Mouse (Mus musculus): ENCODE measurements around the gene Bcdin3d. TPM values are rescaled to one million over a fixed set of nuclear protein-coding genes. Genes with fewer than 3 reads are reported as not detected.
"Not testable (repeated sequence)": the region's sequence is repeated elsewhere in the genome, so short reads cannot be mapped to it uniquely, and the experiment has no call there.

The Bcdin3d gene
- total RNA-seq, 4 experiments from 2014 or later = 5.2 to 8.1 (median 7.1) TPM

DNA sequence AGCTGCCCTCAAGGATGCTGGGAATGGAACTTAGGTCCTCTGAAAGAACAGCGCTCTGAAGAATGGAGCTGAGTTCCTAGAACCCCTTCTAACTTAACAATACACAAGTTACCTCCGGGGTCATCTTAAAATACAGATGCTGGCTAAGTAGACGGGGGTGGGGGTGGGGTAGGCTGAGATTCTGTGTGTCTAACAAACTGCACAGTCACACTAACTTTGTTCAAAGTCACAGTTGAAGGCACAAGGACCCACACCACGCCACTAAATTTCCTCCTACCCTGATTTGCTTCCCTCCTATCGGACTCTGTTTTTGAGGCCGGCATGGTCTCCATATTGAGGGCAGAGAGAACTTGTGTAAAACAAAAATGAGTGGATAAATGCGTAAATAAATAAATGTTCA lies 1.6 kb downstream of the Bcdin3d start:
- DNase-seq = no peak

DNA sequence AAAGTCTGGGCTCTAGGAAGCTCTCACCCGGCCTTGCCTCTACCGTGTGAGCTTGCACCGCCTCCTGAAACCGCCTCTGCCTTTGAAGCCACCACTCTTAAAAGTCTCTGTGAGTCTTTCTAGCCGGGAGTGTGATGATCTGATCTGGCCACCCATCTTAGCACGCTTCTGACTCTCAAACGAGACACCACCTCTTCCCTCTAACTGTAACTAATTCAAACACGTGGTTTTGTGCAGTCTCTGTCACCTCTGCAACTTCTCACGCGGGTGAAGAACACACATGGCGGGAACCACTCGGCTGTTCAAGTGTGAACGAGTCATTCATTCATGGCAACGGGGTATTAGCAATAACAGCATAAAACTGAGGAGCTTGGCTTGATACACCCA lies 2.9 kb downstream of the Bcdin3d start:
- DNase-seq = no peak

DNA sequence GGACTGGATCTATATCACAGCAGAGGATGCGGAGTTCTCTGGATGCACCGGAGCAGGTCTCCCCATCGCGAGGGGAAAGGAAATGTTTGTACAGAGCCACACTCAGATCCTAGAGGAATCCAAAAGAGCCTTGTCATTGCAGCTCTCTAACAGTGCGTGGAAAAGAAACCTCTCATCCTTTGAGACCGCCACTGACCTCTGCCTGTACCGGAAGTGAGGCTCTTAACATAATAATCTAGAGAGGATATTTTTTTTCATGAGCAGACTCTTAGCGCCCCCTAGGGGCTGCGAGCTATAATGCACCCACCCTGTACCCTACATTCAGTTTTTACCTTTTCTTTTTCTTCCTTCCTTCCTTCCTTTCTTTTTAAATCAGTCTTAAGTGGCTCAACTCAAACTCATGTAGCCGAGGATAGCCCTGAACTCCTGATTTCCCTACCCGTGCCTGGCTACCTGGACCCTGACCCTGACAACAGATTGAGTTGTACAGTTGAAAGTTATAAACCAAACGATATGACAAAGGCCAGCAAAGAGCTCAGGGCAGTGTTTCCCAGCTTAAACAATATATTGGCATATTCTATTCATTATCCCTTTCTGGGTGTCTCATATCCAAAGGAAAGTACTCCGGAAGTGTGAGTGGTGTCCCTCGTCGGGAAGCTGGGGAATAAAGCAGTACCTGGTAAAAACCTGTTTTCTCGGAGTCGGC lies 3.4 kb downstream of the Bcdin3d start:
- DNase-seq = no peak

DNA sequence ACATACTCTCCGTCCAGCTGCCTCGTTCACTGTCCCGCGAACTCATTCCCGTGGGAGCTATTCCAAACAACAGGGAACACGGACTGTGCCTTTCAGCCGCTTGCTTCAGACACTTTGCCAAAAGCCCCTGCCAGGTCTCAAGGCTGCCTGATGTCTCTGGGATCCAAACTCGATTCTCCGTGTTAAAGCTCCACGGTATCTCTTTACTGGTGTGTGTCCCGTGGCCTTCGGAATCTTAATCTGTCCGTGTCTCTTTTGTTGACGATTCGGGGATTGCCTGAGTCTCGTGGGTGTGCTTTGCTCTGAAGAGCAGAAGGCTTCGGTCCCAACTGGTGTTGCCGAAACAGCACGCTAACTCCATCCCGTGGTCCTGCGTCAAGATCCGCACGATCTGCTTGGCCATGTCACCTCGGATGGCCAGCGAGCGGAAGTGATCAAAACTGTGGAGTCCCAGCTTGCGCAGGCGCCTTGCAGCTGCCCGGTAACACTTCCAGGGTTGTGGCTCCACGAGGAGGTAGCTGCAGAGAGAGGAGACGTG lies 4.2 kb downstream of the Bcdin3d start:
- DNase-seq = no peak

DNA sequence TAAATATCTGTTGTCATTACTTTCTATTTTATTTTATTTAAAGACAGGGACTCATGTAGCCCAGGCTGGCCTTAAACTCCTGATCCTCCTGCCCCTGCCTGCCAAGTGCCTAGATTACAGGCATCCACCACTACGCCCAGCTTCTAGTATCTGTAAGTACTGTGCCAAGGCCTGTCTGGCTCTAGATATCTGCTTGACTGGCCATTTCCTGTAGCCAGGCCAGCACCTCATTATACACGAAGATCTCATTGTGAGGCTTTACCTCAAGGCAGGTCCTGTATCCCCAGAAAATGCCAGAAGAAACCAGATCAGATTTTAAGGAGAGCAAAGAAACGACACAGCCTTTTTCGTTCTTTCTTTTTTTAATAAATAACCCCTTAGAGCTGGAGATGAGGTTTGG lies 4.8 kb downstream of the Bcdin3d start:
- DNase-seq = no peak

DNA sequence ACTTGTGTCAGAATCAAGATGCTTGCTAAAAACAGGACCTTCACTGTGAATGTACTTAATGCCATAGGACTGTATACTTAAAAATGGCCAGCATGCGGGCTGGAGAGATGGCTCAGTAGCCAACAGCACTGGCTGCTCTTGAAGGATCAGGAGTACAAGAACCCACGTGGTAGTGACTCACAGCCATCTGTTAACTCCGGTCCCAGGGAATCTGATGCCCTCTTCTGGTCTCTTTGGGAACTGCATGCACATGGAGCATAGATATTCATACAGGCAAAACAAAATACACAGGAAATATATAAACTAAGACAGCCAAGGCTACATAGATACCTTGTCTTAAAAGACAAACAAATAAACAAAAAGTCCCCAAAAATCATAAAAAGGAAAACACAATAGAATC lies 5.5 kb downstream of the Bcdin3d start:
- DNase-seq = peak; percentile 79

DNA sequence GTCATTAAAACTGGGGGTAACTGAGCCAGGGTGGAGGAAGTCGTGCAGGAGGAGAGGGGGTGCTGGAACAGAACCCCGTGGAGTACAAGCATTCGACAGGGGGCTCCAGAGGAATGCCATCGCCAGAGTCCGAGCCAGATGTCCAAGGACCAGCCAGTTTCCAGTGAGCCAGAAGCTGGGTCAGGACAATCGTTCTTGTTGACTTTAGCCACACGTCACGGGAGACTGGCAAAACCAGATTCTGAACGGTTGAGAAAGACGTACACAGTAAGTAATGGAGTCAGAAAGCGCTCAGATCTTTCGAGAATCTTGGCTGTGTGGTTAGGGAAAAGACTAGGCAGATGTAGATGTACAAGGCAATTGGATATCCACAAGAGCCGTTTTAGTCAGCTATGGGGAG lies 11.3 kb downstream of the Bcdin3d start:
- no peak for DNase-seq

DNA sequence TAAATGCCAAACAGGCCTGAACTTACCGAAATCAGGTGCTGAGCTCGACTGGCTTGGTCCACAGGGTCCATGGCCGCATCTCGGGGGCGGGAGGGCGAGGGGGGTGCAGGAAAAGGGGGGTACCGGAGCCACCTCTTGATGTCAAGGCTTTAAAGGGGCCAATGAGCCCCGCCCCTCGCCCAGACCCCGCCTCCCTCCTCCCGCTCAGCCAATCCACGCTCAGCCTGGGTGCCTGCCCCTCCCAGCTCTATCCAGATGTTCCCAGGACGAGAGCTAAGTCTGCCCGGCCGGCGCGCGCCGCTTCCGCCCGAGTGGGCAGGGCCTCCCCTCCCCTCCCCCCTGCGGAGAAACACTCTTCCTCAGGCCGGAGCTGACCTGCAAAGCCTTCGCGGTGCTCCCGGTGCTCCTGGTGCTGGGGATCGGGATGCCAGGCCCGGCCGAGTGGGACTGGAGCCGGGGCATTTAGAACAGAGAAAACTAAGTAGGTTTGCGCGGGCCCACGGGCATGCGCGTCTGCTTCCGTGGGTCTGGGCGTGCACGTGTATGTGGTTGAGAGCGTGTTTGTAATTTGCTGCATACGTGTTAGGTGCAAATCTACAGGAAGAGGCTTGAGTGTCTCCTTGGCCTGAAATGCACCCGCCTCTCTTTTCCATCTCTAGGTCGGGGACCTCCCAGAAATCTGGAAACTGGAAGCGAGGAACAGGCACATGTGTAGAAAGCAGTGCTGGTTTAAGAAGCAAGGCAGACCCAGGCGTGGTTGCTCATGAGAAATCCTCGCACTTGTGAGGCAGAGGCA lies 16.7 kb downstream of the Bcdin3d start, which contains the start of gene Nckap5l:
Nckap5l (minus strand) TSS at position 143 of the 796 bp plus-strand sequence.
- peak; percentile 92 for DNase-seq

DNA sequence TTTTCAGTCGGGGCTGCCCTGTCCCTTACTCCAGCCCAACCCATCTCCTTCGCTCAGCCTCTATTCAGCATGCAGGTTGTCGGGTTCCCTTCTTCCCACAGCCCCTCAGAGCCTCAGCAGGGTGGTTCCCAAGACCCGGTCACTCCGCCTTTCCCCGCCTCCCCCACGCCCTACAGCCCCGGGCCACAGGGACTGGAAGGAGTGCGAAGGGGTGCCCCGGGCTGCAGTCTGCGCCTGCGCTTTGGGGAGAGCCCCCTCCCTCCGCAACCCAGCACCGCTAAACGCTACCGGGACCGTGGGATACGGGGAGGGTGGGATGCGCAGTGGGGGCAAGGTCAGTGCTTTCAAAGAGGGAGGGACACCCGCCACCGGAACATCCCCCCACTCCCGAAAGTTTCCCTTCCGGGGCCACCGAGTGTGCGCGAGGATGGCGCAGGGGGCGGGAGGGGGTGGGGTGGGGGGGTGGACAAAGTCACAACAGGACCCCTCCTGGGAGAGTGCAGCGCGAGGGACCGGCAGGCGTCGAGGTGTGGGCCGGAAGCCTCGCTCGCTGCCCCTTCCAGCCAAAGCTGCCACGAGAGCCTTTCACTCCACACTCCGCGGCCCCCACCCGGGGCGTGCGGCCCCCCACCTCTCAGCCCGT lies 17.4 kb downstream of the Bcdin3d start:
- DNase-seq = peak; percentile 69

DNA sequence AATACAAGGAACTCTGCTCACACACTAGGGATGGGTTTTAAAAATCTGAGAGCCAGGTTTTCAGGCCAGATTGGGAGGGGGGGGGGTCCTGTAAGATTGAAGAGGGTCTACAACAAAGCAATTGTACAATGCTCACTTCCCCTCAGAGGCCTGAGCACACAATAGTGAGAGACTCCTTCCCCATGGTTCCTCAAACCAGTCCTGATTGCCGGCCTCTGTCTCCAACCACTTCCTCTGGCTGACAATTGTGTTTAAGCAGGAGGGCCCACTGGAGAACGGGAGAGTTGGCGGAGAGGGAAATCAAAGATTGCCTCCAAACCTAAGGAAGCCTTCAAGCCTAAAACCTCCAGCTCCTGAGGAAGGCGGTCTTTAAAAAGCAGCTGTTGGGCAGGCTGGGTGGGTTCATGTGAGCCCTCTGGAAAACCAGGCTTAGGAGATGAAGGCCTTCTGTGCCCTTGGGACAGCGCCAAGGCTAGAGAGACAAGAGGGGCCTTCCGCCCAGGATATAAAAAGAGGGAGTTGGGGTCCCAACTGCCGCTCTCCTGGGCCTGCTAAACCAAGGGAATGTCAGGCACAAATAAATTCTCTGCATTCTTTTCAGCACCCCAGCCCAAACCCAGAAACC lies 18.1 kb downstream of the Bcdin3d start:
- DNase-seq = no peak

DNA sequence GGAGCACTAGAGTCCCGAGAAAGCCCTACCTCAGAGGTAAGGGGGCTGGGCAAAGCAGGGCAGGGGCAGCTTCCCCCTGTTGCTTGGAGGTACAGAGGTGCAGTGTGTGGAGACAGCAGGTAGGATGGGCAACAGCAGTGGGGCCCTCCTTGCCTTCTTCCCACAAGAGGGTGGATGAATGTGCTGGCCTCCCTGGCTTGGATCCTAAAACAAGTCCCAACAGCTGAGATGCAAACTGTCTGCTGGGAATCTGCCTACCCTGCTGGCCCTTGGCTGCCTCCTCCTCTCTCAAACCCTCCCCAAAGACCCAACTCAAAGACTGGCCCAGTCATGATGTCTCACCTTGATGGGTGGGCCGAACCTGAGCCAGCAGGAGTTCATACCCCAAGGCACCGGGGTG lies 19.1 kb downstream of the Bcdin3d start:
- no peak for DNase-seq

DNA sequence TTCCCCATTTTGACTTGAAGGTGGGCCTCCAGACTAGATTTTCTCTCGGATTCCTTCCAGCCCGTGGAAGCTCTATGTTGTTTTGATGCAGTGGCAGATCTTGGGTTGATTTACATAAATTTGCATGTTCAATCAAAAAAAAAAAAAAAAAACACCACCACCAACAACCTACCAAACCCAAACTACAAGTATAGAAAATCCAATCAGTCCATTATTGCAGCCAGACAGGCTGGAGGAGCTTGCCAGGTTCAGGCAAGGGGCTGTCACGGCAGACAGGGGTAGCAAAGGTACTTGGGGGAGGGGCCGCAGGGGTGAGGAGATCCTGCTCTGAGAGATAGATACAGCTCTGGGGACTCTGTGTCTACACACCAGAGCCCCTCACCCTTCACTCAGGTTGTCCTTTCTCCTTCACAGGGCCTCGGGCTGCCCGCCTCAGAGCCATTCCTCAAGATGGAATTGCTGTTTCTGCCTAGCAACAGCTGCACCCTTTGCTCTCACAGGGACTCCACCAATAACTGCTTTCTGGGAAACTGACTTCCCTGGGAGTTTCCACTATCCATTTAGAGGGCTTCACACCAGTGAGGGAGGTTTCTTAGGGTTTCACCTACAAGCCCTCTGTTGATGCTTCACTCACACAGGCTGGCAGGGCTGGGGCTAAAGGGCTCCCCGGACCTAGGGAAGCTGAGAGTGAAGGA lies 19.8 kb downstream of the Bcdin3d start:
- DNase-seq = no peak

DNA sequence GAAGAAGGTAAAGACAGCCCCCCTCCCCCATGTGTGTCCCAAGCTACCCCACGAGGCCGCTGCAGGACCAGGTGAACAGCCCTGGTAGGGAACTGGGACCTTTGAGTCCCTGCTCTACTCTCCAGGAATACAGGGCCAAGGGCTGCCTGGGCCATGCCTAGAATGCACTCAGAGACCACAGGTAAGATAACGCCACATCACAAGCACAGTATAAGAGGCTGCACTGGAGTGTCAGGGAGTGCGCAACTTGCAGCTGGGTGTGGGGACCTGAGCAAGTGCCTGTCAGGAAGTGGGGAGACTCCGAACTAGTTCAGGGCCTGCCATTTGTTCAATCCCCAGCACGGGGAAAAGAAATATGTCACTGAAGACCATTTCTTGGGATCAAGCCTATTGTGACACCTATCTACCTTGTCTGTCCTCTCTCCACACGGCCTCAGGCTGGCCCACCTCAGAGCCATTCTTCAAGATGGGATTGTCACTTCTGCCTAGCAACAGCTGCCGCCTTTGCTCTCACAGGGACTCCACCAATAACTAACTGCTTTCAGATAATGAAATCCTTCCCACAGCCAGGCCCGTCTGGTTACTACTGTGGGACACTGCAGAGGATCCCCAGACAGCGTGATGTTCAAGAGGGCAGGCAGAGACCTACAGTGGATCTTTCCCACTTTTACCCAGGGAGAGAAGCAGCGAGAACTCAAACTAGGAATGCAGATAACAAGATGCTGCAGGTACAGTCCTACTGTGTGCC lies 21.2 kb downstream of the Bcdin3d start:
- no peak for DNase-seq

DNA sequence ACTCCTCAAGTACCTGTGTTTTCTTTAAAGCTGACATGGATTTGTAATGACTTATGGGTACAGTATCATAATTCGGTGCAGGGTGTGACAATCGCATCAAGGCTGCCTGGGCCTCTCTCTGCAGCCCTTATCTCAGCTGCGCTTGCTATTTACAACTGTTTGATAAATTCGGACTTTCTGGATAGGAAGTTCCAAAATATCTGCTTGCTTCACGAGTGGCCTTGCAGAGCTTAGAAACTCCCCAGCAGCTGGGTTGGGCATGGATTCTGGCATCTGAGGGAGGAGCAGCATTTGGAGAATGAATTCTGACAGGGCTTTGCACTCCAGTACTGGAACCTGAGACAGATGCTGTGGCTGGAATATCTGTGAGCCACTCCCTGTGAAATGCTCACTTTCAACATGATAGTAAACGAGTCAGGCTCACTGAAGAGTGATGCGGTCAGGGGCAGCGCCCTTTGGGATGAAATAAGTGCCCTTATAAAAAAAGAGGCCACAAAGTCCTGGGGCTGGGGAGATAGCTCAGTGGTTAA lies 24.7 kb downstream of the Bcdin3d start:
- peak; percentile 70 for DNase-seq

DNA sequence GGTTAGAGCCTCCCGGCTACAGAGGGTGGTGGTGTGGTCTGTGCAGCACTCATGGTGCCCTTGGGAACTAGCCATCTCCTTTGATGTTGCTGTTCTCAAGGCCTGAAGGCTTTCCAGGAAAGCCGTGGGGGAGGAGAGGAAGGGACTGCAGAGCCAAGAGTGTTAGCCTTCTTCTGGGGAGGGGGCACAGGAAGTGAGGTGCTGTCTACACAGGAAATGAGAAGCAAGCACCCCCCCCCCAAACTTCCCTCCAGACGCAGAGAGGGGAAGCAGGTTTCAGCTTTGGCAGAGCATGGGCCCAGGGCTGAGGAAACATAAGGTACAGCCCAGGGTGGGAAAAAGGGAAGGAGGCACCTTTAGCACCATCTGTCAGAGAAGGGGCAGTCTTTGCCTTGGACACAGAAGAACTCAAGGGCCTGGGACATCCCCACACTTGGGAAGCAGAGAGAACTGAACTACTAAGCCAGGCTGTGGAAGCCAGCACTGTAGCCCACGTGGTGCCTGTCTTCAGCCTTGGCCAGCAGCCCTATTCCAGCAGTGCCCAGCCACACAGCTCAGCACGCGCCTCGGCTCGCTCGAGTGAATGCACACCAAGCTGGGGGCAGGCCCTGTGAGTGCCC lies 25.3 kb downstream of the Bcdin3d start:
- peak; percentile 85 for DNase-seq

DNA sequence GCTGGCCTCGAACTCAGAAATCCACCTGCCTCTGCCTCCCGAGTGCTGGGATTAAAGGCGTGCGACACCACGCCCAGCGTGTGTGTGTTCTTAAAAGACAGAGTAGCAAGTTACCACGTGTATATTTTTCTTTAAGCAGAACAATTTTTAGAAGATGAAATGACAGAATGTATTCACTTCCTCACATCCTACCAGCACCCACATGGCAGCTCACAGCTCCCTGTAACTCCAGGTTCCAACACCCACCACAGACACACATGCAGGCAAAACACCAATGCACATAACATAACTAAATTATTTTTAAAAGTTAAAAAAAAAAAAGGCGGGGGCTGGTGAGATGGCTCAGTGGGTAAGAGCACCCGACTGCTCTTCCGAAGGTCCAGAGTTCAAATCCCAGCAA lies 28.4 kb downstream of the Bcdin3d start:
- not testable (repeated sequence) for DNase-seq

DNA sequence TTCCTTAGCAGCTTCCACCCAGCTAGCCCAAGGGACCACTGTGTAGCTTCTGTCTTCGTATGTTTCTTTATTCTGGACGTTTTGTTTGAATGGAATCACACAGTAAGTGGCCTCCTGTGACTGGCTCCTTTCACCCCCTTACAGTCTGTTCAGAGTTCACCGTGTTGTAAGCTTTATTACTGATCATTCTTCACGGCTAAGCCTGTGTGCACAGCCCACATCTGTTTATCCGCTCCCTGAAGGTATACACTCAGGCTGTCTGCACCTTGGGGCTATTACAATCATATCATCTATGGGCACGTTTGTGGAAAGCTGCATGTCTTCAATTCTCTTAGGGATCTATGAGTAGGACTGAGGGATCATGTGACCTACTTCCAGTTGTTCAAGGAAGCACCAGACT lies 29.0 kb downstream of the Bcdin3d start:
- no peak for DNase-seq

DNA sequence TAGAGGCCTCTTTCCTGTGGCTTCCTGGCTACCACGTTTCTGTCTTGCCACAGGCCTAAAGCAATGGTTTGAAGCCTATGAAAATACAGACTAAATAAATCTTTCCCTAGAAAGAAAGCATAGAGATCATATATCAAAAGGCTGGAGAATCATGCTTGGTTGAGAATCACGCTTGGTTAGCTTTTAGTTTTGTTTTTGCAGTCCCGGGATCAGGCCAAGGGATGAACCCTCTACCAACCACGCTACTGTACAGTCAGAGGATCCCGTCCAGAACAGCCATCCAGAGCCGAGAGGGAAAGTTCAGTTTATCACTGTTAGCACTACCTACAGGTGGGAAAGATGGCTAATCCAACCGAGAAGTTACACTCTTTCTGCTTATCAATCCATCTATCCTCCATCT lies 32.2 kb downstream of the Bcdin3d start:
- DNase-seq = no peak

DNA sequence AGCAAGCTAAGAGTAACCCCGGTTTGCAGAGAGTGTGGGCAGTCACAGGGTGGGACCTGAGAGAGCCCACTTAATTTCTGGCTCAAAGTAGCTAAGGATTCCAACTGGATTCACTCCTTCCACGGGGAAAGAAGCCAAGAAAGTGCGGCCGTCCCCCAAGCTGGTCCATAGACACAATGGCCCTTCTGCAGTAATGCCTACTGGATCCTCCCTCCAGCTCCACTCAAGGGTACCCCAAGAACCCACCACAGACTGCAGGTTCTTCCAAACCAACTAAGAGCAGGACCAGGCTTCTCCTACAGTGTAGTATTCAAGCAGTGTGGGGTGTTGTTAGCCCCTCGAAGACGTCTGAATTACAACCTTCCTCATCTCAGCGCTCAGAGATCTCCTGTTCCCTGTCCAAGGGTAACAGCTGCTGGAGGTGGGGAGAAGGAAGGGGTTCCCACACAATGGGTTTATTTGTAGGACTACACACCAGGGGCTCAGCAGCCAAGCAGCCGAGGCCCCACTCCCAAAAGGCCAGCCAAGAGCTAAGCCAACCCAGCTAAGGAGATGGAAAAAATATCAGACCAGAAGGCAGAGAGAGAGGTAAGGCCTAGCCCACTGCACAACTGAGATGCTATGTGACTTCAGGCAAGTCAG lies 33.6 kb downstream of the Bcdin3d start:
- DNase-seq = no peak
